Mouse (Mus musculus) myocyte (in vitro differentiated cells): ENCODE measurements around the gene Nprl2. TPM values are rescaled to one million over a fixed set of nuclear protein-coding genes. Genes with fewer than 3 reads are reported as not detected.

Experiments used
- H3K27me3 ChIP-seq: one replicate; pipeline ENCODE4 v1.6.1; 2011; ENCODE audit not compliant: control insufficient read depth, insufficient read depth, insufficient read length
- H3K36me3 ChIP-seq: one replicate; pipeline ENCODE4 v1.6.1; 2011; ENCODE audit not compliant: control insufficient read depth, insufficient read depth
- H3K4me2 ChIP-seq: one replicate; pipeline ENCODE4 v1.6.1; 2011; ENCODE audit warnings: low read depth, control low read depth
- H3K4me3 ChIP-seq: one replicate; pipeline ENCODE4 v1.5.1; 2011; ENCODE audit warnings: mild to moderate bottlenecking, control low read depth, moderate library complexity
- H3K79me2 ChIP-seq: one replicate; pipeline ENCODE4 v1.6.1; 2011; ENCODE audit not compliant: control insufficient read depth, insufficient read depth
- H3ac ChIP-seq: one replicate; pipeline ENCODE4 v1.6.1; 2011; ENCODE audit not compliant: control insufficient read depth, insufficient read length
- CEBPB ChIP-seq: IDR thresholded peaks from 2 replicates; pipeline ENCODE4 v1.6.1; 2011; ENCODE audit warnings: mild to moderate bottlenecking, moderate library complexity; ENCODE audit not compliant: poor library complexity, insufficient read depth, severe bottlenecking
- E2F4 ChIP-seq: IDR thresholded peaks from one replicate; pipeline ENCODE4 v1.6.1; 2011; ENCODE audit warnings: mild to moderate bottlenecking, control low read depth, moderate library complexity; ENCODE audit not compliant: insufficient read depth
- MAX ChIP-seq: IDR thresholded peaks from one replicate; pipeline ENCODE4 v1.6.1; 2011; ENCODE audit warnings: low read depth, mild to moderate bottlenecking, control low read depth
- MYOD1 ChIP-seq, 3 experiments: IDR thresholded peaks; one replicate each; pipeline ENCODE4 v1.6.1; 2011; ENCODE audit warnings: control low read depth in 2 of 3, low read depth in 2 of 3, mild to moderate bottlenecking in 2 of 3, moderate library complexity in 1 of 3; ENCODE audit not compliant: insufficient read length in 2 of 3, control insufficient read depth in 1 of 3
- MYOG ChIP-seq, 3 experiments: IDR thresholded peaks; one replicate each; pipeline ENCODE4 v1.6.1; 2011; ENCODE audit warnings: control low read depth in 2 of 3, low read depth in 2 of 3, mild to moderate bottlenecking in 2 of 3; ENCODE audit not compliant: insufficient read length in 2 of 3, control insufficient read depth in 1 of 3, insufficient read depth in 1 of 3
- POLR2A ChIP-seq: IDR thresholded peaks from one replicate; pipeline ENCODE4 v1.6.1; 2011; ENCODE audit warnings: low read depth, mild to moderate bottlenecking, control low read depth, moderate library complexity; ENCODE audit not compliant: insufficient read length
- POLR2AphosphoS2 ChIP-seq: IDR thresholded peaks from one replicate; pipeline ENCODE4 v1.6.1; 2011; ENCODE audit warnings: low read depth, control low read depth; ENCODE audit not compliant: insufficient read length
- REST ChIP-seq: IDR thresholded peaks from one replicate; pipeline ENCODE4 v1.6.1; 2011; ENCODE audit warnings: mild to moderate bottlenecking, control low read depth, moderate library complexity; ENCODE audit not compliant: insufficient read depth, insufficient read length
- SRF ChIP-seq: IDR thresholded peaks from one replicate; pipeline ENCODE4 v1.6.1; 2011; ENCODE audit warnings: low read depth; ENCODE audit not compliant: control insufficient read depth, insufficient read length
- TCF12 ChIP-seq: IDR thresholded peaks from one replicate; pipeline ENCODE4 v1.6.1; 2011; ENCODE audit warnings: mild to moderate bottlenecking, control low read depth; ENCODE audit not compliant: poor library complexity, insufficient read depth, severe bottlenecking
- TCF3 ChIP-seq: IDR thresholded peaks from one replicate; pipeline ENCODE4 v1.6.1; 2011; ENCODE audit warnings: low read depth, control low read depth; ENCODE audit not compliant: insufficient read length
- USF1 ChIP-seq: IDR thresholded peaks from one replicate; pipeline ENCODE4 v1.6.1; 2011; ENCODE audit warnings: low read depth, mild to moderate bottlenecking, control low read depth, moderate library complexity
- polyA plus RNA-seq: library from polyadenylated mRNA; unstranded; fragments of >200 nt; fragmentation: generic; extraction: Trizol; gene quantifications from one replicate; pipeline ENCODE4 v1.2.1, GENCODE M21; 2012; ENCODE audit warnings: missing spikeins

The Nprl2 gene
- polyA plus RNA-seq, 1 experiment, result 24.6 TPM

- Histone ChIP-seq H3ac (peak overlapping the region; percentile 69), H3K4me2 (peak overlapping the region; percentile 98), H3K27me3 (no peaks in the 10 kb centered on the region), H3K79me2 (peaks cover 18% of the 10 kb centered on the region), H3K4me3 (peak overlapping the region; percentile 81), H3K36me3 (no peaks in the 10 kb centered on the region)
- TF ChIP-seq POLR2AphosphoS2 (peak; percentile 68), POLR2A (peak; percentile 73), REST (no peak)
These were observed 26.6 kb downstream of the Nprl2 start for GRCm38 (mm10) chr9:107568331-107569261.

DNA sequence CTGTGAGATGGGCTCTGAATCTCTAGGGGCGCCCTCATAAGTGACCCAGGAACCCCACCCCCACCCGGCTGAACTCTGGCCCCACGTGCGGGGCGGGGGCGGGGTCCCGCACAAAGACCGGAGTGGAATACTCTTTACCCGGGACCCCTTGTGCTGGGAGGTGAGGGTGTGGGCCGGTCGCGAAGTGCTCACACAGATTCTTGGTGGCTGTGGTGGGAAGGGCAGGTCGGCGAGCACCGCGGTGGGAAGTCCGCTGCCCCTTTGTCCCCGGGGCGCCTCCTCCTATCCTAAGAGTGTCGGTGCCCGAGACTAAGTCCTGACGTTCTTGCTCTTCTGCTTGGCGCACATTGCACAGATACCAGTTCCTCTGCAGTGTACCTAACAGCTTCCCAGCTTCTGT lies 27.2 kb downstream of the Nprl2 start:
- Histone ChIP-seq H3K79me2 (peaks cover 11% of the 10 kb centered on the region), H3K36me3 (no peaks in the 10 kb centered on the region)

DNA sequence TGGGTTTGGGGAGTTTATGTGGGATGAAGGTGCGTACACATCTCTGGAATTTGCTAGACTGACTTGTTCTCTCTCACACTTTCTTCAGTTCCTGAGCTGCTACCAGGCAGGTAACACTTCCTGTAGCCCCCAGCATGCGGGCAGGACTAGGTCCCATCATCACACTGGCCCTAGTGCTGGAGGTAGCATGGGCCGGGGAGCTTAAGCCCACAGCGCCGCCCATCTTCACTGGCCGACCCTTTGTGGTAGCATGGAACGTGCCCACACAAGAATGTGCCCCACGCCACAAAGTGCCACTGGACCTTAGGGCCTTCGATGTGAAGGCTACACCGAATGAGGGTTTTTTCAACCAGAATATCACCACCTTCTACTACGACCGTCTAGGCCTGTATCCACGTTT lies 28.0 kb downstream of the Nprl2 start:
- Histone ChIP-seq H3K36me3 (no peaks in the 10 kb centered on the region), H3K27me3 (no peaks in the 10 kb centered on the region), H3K4me2 (peak overlapping the region; percentile 98), H3K4me3 (peak overlapping the region; percentile 81), H3ac (peak overlapping the region; percentile 69), H3K79me2 (peaks cover 11% of the 10 kb centered on the region)
- no peak for TF ChIP-seq CEBPB
- TF ChIP-seq POLR2AphosphoS2, result no peak
- TF ChIP-seq TCF12, result no peak
- TF ChIP-seq E2F4, result no peak
- TF ChIP-seq POLR2A, result no peak
- no peak for TF ChIP-seq SRF
- TF ChIP-seq USF1, result no peak
- TF ChIP-seq TCF3, result no peak
- no peak for TF ChIP-seq MAX
- no peak for TF ChIP-seq REST
- TF ChIP-seq MYOD1 (IDR thresholded peaks at IDR 0.05; ENCODE audit: control insufficient read depth in 1 of 3, insufficient read length in 2 of 3, low read depth in 2 of 3), result no peak
- TF ChIP-seq MYOG (IDR thresholded peaks at IDR 0.05; ENCODE audit: control insufficient read depth in 1 of 3, insufficient read depth in 1 of 3, insufficient read length in 2 of 3, low read depth in 2 of 3), result no peak

More for the DNA sequence above, 27.2 kb downstream of the Nprl2 start:
- TF ChIP-seq MYOD1 (IDR thresholded peaks at IDR 0.05; ENCODE audit: control insufficient read depth in 1 of 3, insufficient read length in 2 of 3, low read depth in 2 of 3), result no peak
- peak; percentile 28 for TF ChIP-seq USF1
- no peak for TF ChIP-seq TCF12
- Histone ChIP-seq H3K27me3 (no peaks in the 10 kb centered on the region), H3ac (peak overlapping the region; percentile 69), H3K4me2 (peak overlapping the region; percentile 98), H3K4me3 (peak overlapping the region; percentile 81)

DNA sequence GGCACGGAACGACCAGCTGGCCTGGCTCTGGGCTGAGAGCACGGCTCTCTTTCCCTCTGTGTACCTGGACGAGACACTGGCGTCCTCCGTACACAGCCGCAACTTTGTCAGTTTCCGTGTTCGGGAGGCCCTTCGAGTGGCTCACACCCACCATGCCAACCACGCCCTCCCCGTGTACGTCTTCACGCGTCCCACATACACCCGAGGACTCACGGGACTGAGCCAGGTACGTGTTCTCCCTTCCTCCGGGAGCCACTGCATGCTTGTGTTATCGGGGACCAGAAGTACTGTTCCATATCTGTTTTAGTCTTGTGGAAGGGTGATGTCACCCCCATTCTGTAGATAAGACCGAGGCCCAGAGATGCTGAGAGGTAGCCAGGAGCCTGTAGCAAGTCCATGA lies 28.8 kb downstream of the Nprl2 start:
- TF ChIP-seq SRF (no peak), MYOD1 (IDR thresholded peaks at IDR 0.05; ENCODE audit: control insufficient read depth in 1 of 3, insufficient read length in 2 of 3, low read depth in 2 of 3) (no peak), POLR2A (no peak), POLR2AphosphoS2 (no peak), REST (no peak), CEBPB (no peak), TCF3 (no peak)
- H3K4me3 ChIP-seq, result no peak overlapping the region
- no peak overlapping the region for H3ac ChIP-seq
- H3K79me2 ChIP-seq, result peaks cover 11% of the 10 kb centered on the region
- H3K4me2 ChIP-seq, result no peak overlapping the region
- no peaks in the 10 kb centered on the region for H3K27me3 ChIP-seq
- no peaks in the 10 kb centered on the region for H3K36me3 ChIP-seq

- H3K4me3 ChIP-seq, result no peak overlapping the region
- no peak overlapping the region for H3ac ChIP-seq
- no peak overlapping the region for H3K4me2 ChIP-seq
- no peaks in the 10 kb centered on the region for H3K27me3 ChIP-seq
- no peaks in the 10 kb centered on the region for H3K36me3 ChIP-seq
- H3K79me2 ChIP-seq, result peaks cover 11% of the 10 kb centered on the region
- TF ChIP-seq POLR2AphosphoS2, result no peak
These were observed 29.7 kb downstream of the Nprl2 start for GRCm38 (mm10) chr9:107571534-107572326.
